Mouse (Mus musculus): ENCODE results near the gene Wdr31. TPM values are rescaled to one million over a fixed set of nuclear protein-coding genes. Genes with fewer than 3 reads are reported as not detected.

Wdr31 gene
- polyA plus RNA-seq, 1 experiment from 2014 or later: 13.2 TPM

- WGBS: 71% methylated on average over 7 of the region's 7 CpGs
Observed at GRCm38 (mm10) chr4:62433939-62434870, 36.5 kb downstream of the Wdr31 start.

GRCm38 (mm10) chr4:62431522-62431921, 39.2 kb downstream of the Wdr31 start:
- H3K9ac ChIP-seq (replicated peaks; ENCODE audit: low read length): no peak overlapping the region
- H3K27me3 ChIP-seq (ENCODE audit: insufficient read depth, low read length): no peaks in the 10 kb centered on the region
- no peak overlapping the region for H3K4me3 ChIP-seq (ENCODE audit: low read length)
- no peak for ATAC-seq (ENCODE audit: low FRiP score, low TSS enrichment)
- no peaks in the 10 kb centered on the region for H3K9me3 ChIP-seq (ENCODE audit: low read length)
- 86% methylated on average over 4 of the region's 4 CpGs for WGBS
- H3K4me1 ChIP-seq (ENCODE audit: insufficient read depth, low read length): no peaks in the 10 kb centered on the region
- H3K27ac ChIP-seq (ENCODE audit: low read length): no peak overlapping the region
- no peak overlapping the region for H3K4me2 ChIP-seq (replicated peaks; ENCODE audit: low read depth, low read length)
- H3K36me3 ChIP-seq (ENCODE audit: insufficient read depth, low read length): no peaks in the 10 kb centered on the region; the same call in 1 of the 2 replicates

More at GRCm38 (mm10) chr4:62433939-62434870, 36.5 kb downstream of the Wdr31 start:
- no peak for ATAC-seq (ENCODE audit: low FRiP score, low TSS enrichment)
- no peaks in the 10 kb centered on the region for H3K36me3 ChIP-seq (ENCODE audit: insufficient read depth, low read length)
- no peak overlapping the region for H3K27ac ChIP-seq (ENCODE audit: low read length)
- H3K9me3 ChIP-seq (ENCODE audit: low read length): no peaks in the 10 kb centered on the region
- H3K4me1 ChIP-seq (ENCODE audit: insufficient read depth, low read length): no peaks in the 10 kb centered on the region
- H3K4me2 ChIP-seq (replicated peaks; ENCODE audit: low read depth, low read length): no peak overlapping the region
- H3K4me3 ChIP-seq (ENCODE audit: low read length): no peak overlapping the region
- H3K27me3 ChIP-seq (ENCODE audit: insufficient read depth, low read length): no peaks in the 10 kb centered on the region
- no peak overlapping the region for H3K9ac ChIP-seq (replicated peaks; ENCODE audit: low read length)

- Histone ChIP-seq H3K9ac (replicated peaks; ENCODE audit: low read length) (no peak overlapping the region), H3K4me2 (replicated peaks; ENCODE audit: low read depth, low read length) (no peak overlapping the region), H3K4me3 (ENCODE audit: low read length) (no peak overlapping the region), H3K27ac (ENCODE audit: low read length) (no peak overlapping the region), H3K4me1 (ENCODE audit: insufficient read depth, low read length) (no peaks in the 10 kb centered on the region), H3K36me3 (ENCODE audit: insufficient read depth, low read length) (peaks cover 1% of the 10 kb centered on the region; the same call in 1 of the 2 replicates), H3K27me3 (ENCODE audit: insufficient read depth, low read length) (no peaks in the 10 kb centered on the region), H3K9me3 (ENCODE audit: low read length) (no peaks in the 10 kb centered on the region)
- ATAC-seq (ENCODE audit: low FRiP score, low TSS enrichment): no peak
Observed at GRCm38 (mm10) chr4:62430678-62431077, 40.0 kb downstream of the Wdr31 start.

- no peak overlapping the region for H3K4me3 ChIP-seq (ENCODE audit: low read length)
- no peak for ATAC-seq (ENCODE audit: low FRiP score, low TSS enrichment)
- H3K36me3 ChIP-seq (ENCODE audit: insufficient read depth, low read length): peaks cover 11% of the 10 kb centered on the region; the same call in 1 of the 2 replicates
- no peaks in the 10 kb centered on the region for H3K4me1 ChIP-seq (ENCODE audit: insufficient read depth, low read length)
- no peaks in the 10 kb centered on the region for H3K27me3 ChIP-seq (ENCODE audit: insufficient read depth, low read length)
- H3K9ac ChIP-seq (replicated peaks; ENCODE audit: low read length): no peak overlapping the region
- no peak overlapping the region for H3K27ac ChIP-seq (ENCODE audit: low read length)
- no peak overlapping the region for H3K4me2 ChIP-seq (replicated peaks; ENCODE audit: low read depth, low read length)
- WGBS: 86% methylated on average over 9 of the region's 9 CpGs
- no peaks in the 10 kb centered on the region for H3K9me3 ChIP-seq (ENCODE audit: low read length)
Observed at GRCm38 (mm10) chr4:62429616-62430015, 41.1 kb downstream of the Wdr31 start.

GRCm38 (mm10) chr4:62427978-62428758, 42.5 kb downstream of the Wdr31 start:
- Histone ChIP-seq H3K27ac (ENCODE audit: low read length) (no peak overlapping the region), H3K4me2 (replicated peaks; ENCODE audit: low read depth, low read length) (no peak overlapping the region), H3K36me3 (ENCODE audit: insufficient read depth, low read length) (peaks cover 22% of the 10 kb centered on the region), H3K4me3 (ENCODE audit: low read length) (no peak overlapping the region), H3K9ac (replicated peaks; ENCODE audit: low read length) (no peak overlapping the region), H3K4me1 (ENCODE audit: insufficient read depth, low read length) (no peaks in the 10 kb centered on the region), H3K9me3 (ENCODE audit: low read length) (no peaks in the 10 kb centered on the region), H3K27me3 (ENCODE audit: insufficient read depth, low read length) (no peaks in the 10 kb centered on the region)
- WGBS: 78% methylated on average over 17 of the region's 17 CpGs
- peak; percentile 49 for ATAC-seq (ENCODE audit: low FRiP score, low TSS enrichment)

GRCm38 (mm10) chr4:62425891-62426290, 44.8 kb downstream of the Wdr31 start:
- Histone ChIP-seq H3K27ac (ENCODE audit: low read length) (no peak overlapping the region), H3K27me3 (ENCODE audit: insufficient read depth, low read length) (no peaks in the 10 kb centered on the region), H3K9me3 (ENCODE audit: low read length) (no peaks in the 10 kb centered on the region), H3K4me3 (ENCODE audit: low read length) (no peak overlapping the region), H3K4me2 (replicated peaks; ENCODE audit: low read depth, low read length) (no peak overlapping the region), H3K9ac (replicated peaks; ENCODE audit: low read length) (no peak overlapping the region), H3K4me1 (ENCODE audit: insufficient read depth, low read length) (no peaks in the 10 kb centered on the region), H3K36me3 (ENCODE audit: insufficient read depth, low read length) (peaks cover 45% of the 10 kb centered on the region)
- ATAC-seq (ENCODE audit: low FRiP score, low TSS enrichment): no peak
- 95% methylated on average over 4 of the region's 4 CpGs for WGBS

GRCm38 (mm10) chr4:62419091-62419490, 51.6 kb downstream of the Wdr31 start:
- no peaks in the 10 kb centered on the region for H3K27me3 ChIP-seq (ENCODE audit: insufficient read depth, low read length)
- 97% methylated on average over 6 of the region's 6 CpGs for WGBS
- H3K4me2 ChIP-seq (replicated peaks; ENCODE audit: low read depth, low read length): no peak overlapping the region
- no peaks in the 10 kb centered on the region for H3K4me1 ChIP-seq (ENCODE audit: insufficient read depth, low read length)
- peaks cover 93% of the 10 kb centered on the region for H3K36me3 ChIP-seq (ENCODE audit: insufficient read depth, low read length)
- H3K9me3 ChIP-seq (ENCODE audit: low read length): no peaks in the 10 kb centered on the region
- no peak for ATAC-seq (ENCODE audit: low FRiP score, low TSS enrichment)
- no peak overlapping the region for H3K27ac ChIP-seq (ENCODE audit: low read length)
- H3K4me3 ChIP-seq (ENCODE audit: low read length): no peak overlapping the region
- no peak overlapping the region for H3K9ac ChIP-seq (replicated peaks; ENCODE audit: low read length)

- Histone ChIP-seq H3K9ac (replicated peaks; ENCODE audit: low read length) (no peak overlapping the region), H3K27ac (ENCODE audit: low read length) (no peak overlapping the region), H3K36me3 (ENCODE audit: insufficient read depth, low read length) (peaks cover 92% of the 10 kb centered on the region), H3K9me3 (ENCODE audit: low read length) (no peaks in the 10 kb centered on the region), H3K4me1 (ENCODE audit: insufficient read depth, low read length) (no peaks in the 10 kb centered on the region), H3K4me2 (replicated peaks; ENCODE audit: low read depth, low read length) (no peak overlapping the region), H3K27me3 (ENCODE audit: insufficient read depth, low read length) (no peaks in the 10 kb centered on the region), H3K4me3 (ENCODE audit: low read length) (no peak overlapping the region)
- ATAC-seq (ENCODE audit: low FRiP score, low TSS enrichment): no peak
- WGBS: 94% methylated on average over 8 of the region's 8 CpGs
Observed at GRCm38 (mm10) chr4:62418448-62418847, 52.2 kb downstream of the Wdr31 start.

GRCm38 (mm10) chr4:62411606-62412005, 59.1 kb downstream of the Wdr31 start:
- Histone ChIP-seq H3K27me3 (ENCODE audit: insufficient read depth, low read length) (no peaks in the 10 kb centered on the region), H3K4me2 (replicated peaks; ENCODE audit: low read depth, low read length) (no peak overlapping the region), H3K36me3 (ENCODE audit: insufficient read depth, low read length) (peaks cover 46% of the 10 kb centered on the region), H3K9me3 (ENCODE audit: low read length) (no peaks in the 10 kb centered on the region), H3K9ac (replicated peaks; ENCODE audit: low read length) (no peak overlapping the region), H3K4me3 (ENCODE audit: low read length) (no peak overlapping the region), H3K27ac (ENCODE audit: low read length) (no peak overlapping the region), H3K4me1 (ENCODE audit: insufficient read depth, low read length) (peaks cover 15% of the 10 kb centered on the region)
- WGBS: 93% methylated on average over 10 of the region's 10 CpGs
- ATAC-seq (ENCODE audit: low FRiP score, low TSS enrichment): no peak
